Mouse (Mus musculus) hindbrain, embryonic 13.5 days (tissue): ENCODE results near the gene Prg3. TPM values are rescaled to one million over a fixed set of nuclear protein-coding genes. Genes with fewer than 3 reads are reported as not detected.

Experiments used
- ATAC-seq: fragments of 200-750 bp; cut with Nextera tagmentation; 2 replicates; pipeline ENCODE4 v1.8.0; 2017; ENCODE audit warnings: moderate TSS enrichment; ENCODE audit not compliant: low FRiP score
- H3K27ac ChIP-seq: fragments of 300-500 bp; sonication (generic); 2 replicates; pipeline ENCODE4 v1.5.1; 2015; ENCODE audit warnings: inconsistent platforms, mild to moderate bottlenecking, moderate library complexity
- H3K27me3 ChIP-seq: fragments of 300-500 bp; sonication (generic); 2 replicates; pipeline ENCODE4 v1.6.1; 2015; ENCODE audit warnings: mild to moderate bottlenecking, inconsistent platforms
- H3K36me3 ChIP-seq: fragments of 300-500 bp; sonication (generic); 2 replicates; pipeline ENCODE4 v1.6.1; 2015; ENCODE audit warnings: mild to moderate bottlenecking, inconsistent platforms
- H3K4me1 ChIP-seq: fragments of 300-500 bp; sonication (generic); replicated peaks from 2 replicates; pipeline ENCODE4 v1.6.1; 2015; ENCODE audit warnings: inconsistent platforms
- H3K4me2 ChIP-seq: fragments of 300-500 bp; sonication (generic); 2 replicates; pipeline ENCODE4 v1.6.1; 2015; ENCODE audit warnings: inconsistent platforms, mild to moderate bottlenecking, moderate library complexity
- H3K4me3 ChIP-seq: fragments of 300-500 bp; sonication (generic); 2 replicates; pipeline ENCODE4 v1.5.1; 2015; ENCODE audit warnings: mild to moderate bottlenecking, inconsistent platforms
- H3K9ac ChIP-seq: fragments of 300-500 bp; sonication (generic); 2 replicates; pipeline ENCODE4 v1.6.1; 2015; ENCODE audit warnings: mild to moderate bottlenecking, inconsistent platforms
- H3K9me3 ChIP-seq: fragments of 300-500 bp; sonication (generic); 2 replicates; pipeline ENCODE4 v1.6.1; 2016; ENCODE audit warnings: inconsistent platforms
- WGBS: fragments of 180-500 bp; shearing (Covaris S2); methylation state at CpG from one replicate; pipeline ENCODE4 v1.1.7; 2015; 5-methylcytosine and 5-hydroxymethylcytosine counted together
- polyA plus RNA-seq: library from polyadenylated mRNA; unstranded; fragments of >200 nt; fragmentation: Nextera tagmentation; extraction: Ambion mirVana; gene quantifications from 2 replicates; pipeline ENCODE4 v1.2.1, GENCODE M21; 2015

Prg3 gene
- polyA plus RNA-seq = not detected in 2 replicates

DNA sequence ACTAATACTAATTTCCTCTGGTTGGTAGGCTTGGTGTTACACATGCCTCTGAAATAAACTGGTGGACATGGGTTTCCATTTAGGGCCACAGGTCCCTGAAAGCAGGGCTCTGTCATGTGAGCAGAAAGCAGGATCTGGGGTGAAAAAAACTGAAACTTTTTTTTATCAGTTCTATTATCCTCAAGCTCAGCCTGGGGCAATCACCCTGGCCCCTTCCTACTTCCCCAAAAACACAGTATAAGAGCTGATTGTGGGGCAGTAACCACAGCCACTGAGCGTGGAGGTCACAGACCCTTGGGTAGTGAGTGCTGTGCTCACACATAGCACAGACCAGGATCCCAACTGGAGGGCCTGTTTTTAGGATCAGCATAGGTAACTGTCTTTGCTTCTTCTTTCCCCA lies at the start of gene Prg3:
Gene Prg3 (plus strand): TSS at position 286 of the 400 bp plus-strand sequence.
- Histone ChIP-seq H3K36me3 (no peaks in the 10 kb centered on the region), H3K4me1 (no peaks in the 10 kb centered on the region), H3K9me3 (no peaks in the 10 kb centered on the region), H3K4me2 (no peak within 1 kb of the TSS), H3K27me3 (0 out of 2 replicates have a peak, but pooled peaks cover 3% of the 10 kb centered on the region), H3K9ac (no peak within 1 kb of the TSS), H3K27ac (no peak within 1 kb of the TSS), H3K4me3 (no peak within 1 kb of the TSS)
- WGBS = 89% methylated on average over 1 of the region's 1 CpGs
- no peak for ATAC-seq

DNA sequence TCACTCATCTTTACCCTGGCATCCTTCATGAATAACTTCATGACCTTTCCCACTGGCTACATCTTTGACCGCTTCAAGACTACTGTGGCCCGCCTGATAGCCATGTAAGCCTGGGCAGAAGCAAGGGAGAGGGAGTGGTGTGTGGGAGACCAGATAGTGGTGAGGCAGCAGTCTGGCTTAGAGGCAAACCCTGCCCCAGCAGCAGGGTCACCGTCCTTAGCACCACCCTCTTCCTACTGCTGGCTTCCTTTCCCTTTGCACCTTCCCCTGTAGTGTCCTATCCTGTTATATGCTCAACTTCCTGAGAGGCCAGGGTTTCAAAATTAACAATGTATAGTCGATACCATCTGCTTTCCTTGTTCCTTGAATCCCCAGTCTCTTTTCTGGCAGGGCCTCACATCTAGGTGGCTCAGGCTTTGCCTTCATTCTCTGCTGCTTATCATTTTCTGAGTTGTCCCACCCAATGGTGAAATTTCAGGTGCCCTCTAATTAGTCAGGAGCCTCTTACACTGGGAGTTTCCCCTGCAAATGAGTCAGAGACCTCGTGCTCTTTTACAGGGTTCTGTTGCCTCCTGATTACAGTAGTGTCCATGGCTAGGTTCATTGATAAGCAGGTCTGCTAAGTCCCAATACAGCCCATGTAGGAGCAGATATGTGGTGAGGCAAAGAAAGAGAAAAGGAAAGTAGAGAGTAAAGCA lies 49.6 kb upstream of the Prg3 start:
- Histone ChIP-seq H3K9ac (no peak overlapping the region), H3K4me1 (peaks cover 3% of the 10 kb centered on the region; the same call in 1 of the 2 replicates), H3K4me3 (no peak overlapping the region), H3K27me3 (no peaks in the 10 kb centered on the region), H3K27ac (no peak overlapping the region), H3K4me2 (0 out of 2 replicates have a peak overlapping the region, but pooled peaks have one; percentile 52), H3K36me3 (no peaks in the 10 kb centered on the region), H3K9me3 (no peaks in the 10 kb centered on the region)
- no peak for ATAC-seq
- WGBS = 90% methylated on average over 5 of the region's 5 CpGs

DNA sequence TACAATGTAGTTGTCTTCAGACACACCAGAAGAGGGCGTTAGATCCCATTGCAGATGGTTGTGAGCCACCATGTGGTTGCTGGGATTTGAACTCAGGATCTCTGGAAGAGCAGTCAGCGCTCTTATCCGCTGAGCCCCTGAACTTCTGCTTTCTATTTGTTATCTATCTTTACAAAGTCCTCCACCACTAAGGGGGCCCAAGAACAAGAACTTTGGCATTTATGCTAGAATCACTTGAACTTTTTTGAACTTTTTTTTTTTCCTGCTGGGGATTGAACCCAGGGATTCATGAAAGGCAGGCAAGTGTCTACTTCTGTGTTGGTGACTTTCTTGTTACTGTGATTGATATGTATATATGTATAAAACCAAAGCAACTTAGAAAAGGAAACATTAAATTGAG lies 48.7 kb upstream of the Prg3 start:
- H3K27ac ChIP-seq = no peak overlapping the region
- H3K9me3 ChIP-seq = no peaks in the 10 kb centered on the region
- peaks cover 3% of the 10 kb centered on the region; the same call in 1 of the 2 replicates for H3K4me1 ChIP-seq
- 85% methylated on average over 3 of the region's 3 CpGs for WGBS
- no peak for ATAC-seq
- no peak overlapping the region for H3K4me2 ChIP-seq
- H3K27me3 ChIP-seq = no peaks in the 10 kb centered on the region
- no peak overlapping the region for H3K4me3 ChIP-seq
- H3K36me3 ChIP-seq = no peaks in the 10 kb centered on the region
- H3K9ac ChIP-seq = no peak overlapping the region

- Histone ChIP-seq H3K9me3 (no peaks in the 10 kb centered on the region), H3K4me1 (peaks cover 2% of the 10 kb centered on the region; the same call in 1 of the 2 replicates), H3K27ac (no peak overlapping the region), H3K4me2 (no peak overlapping the region), H3K9ac (no peak overlapping the region), H3K27me3 (no peaks in the 10 kb centered on the region), H3K4me3 (no peak overlapping the region), H3K36me3 (no peaks in the 10 kb centered on the region)
- 94% methylated on average over 6 of the region's 6 CpGs for WGBS
- no peak for ATAC-seq
Measured at GRCm38 (mm10) chr2:84939711-84940110, 48.3 kb upstream of the Prg3 start.

DNA sequence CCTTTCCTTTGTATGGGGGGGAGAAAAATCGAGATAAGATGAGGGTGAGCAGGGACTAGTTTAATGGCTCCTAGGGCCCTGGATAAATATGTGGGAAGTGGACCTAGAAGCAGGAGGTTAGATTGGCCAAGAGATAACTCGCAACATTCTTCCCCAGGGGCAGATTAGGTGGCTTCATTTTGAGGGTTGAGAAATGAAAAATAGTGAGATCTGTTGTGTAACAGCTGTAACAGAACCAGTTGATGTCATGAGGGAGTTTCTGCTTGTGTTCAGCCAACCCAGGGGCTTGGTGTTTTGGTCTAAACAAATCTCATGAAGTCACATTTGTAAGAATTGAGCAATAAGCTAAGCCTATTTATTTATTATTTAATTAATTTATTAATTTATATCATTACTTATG lies 46.7 kb upstream of the Prg3 start:
- Histone ChIP-seq H3K9me3 (no peaks in the 10 kb centered on the region), H3K9ac (no peak overlapping the region), H3K27ac (no peak overlapping the region), H3K36me3 (no peaks in the 10 kb centered on the region), H3K27me3 (no peaks in the 10 kb centered on the region), H3K4me1 (no peaks in the 10 kb centered on the region; the same call in 1 of the 2 replicates), H3K4me3 (no peak overlapping the region), H3K4me2 (no peak overlapping the region)
- no peak for ATAC-seq
- WGBS = 76% methylated on average over 2 of the region's 2 CpGs

DNA sequence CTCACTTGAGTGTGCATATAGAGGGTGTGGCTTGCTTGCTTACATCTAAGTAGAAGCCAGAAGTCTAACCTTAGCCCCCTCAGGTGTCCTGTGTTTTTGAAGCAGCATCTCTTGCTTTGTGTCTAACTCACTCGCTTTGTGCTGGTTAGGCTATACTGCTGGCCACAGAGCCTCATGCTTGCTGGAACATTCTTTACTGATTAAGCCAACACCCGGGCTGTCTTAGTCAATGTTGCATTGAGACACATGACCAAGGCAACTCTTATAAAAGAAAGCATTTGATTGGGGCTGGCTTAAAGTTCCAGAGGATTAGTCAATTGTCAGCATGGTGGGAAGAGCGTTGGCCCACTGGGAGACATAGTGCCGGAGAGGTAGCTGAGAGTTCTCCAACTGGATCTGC lies 46.2 kb upstream of the Prg3 start:
- no peak for ATAC-seq

DNA sequence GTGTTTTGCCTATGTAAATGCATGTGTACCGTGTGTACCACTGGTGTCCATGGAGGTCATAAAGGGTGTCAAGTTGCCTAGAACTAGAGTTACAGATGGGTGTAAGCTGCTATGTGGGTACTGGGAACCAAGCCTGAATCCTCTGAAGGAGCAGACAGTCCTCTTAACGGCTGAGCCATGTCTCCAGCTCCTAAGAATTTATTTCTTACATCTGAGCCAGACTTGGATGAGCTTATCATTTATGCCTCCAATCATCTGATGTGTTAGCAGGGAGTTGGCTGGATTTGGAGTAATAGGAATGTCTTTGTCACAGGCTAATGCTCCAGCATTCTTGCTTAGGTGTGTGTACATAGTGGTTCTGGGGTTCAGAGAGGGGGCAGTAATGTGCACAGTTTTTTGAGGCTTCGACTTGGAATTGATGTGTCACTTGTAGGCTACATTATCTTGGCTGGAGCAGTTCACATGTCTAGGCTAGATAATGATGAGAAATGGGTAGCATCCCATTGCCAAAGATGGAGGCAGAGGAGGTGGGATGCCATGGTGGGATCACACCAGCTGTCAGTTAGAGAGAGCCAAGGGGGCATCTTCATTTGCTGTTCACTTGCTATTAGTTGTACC lies 40.8 kb upstream of the Prg3 start:
- Histone ChIP-seq H3K36me3 (no peaks in the 10 kb centered on the region), H3K9me3 (no peaks in the 10 kb centered on the region), H3K4me3 (no peak overlapping the region), H3K27ac (no peak overlapping the region), H3K4me1 (no peaks in the 10 kb centered on the region), H3K27me3 (no peaks in the 10 kb centered on the region), H3K9ac (no peak overlapping the region), H3K4me2 (no peak overlapping the region)
- 86% methylated on average over 3 of the region's 3 CpGs for WGBS
- ATAC-seq = no peak

More for the DNA sequence above, 46.2 kb upstream of the Prg3 start:
- no peaks in the 10 kb centered on the region for H3K9me3 ChIP-seq
- no peaks in the 10 kb centered on the region; the same call in 1 of the 2 replicates for H3K4me1 ChIP-seq
- WGBS = 92% methylated on average over 4 of the region's 4 CpGs
- H3K4me3 ChIP-seq = no peak overlapping the region
- no peaks in the 10 kb centered on the region for H3K27me3 ChIP-seq
- no peak overlapping the region for H3K4me2 ChIP-seq
- no peak overlapping the region for H3K9ac ChIP-seq
- no peak overlapping the region for H3K27ac ChIP-seq
- no peaks in the 10 kb centered on the region for H3K36me3 ChIP-seq

DNA sequence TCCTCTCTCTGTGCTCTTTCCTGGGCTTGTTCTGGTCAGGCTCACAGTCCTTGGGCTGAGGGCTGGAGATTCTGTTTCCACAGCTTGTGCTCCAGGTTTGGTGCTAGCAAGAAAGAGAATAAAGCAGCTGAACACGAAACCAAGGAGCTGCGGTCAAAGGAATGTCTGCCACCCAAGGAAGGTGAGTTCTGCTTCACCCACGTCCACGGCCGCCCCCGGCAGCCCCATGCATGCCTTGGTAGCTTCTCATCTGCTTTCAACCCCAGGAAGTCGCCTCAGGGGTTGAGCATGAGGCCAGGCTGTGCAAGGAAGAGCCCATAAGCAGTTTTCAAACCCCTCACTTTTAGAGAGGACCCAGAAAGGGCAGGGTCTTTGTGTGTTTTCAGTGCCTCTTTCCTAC lies 39.8 kb upstream of the Prg3 start:
- Histone ChIP-seq H3K9ac (no peak overlapping the region), H3K27me3 (no peaks in the 10 kb centered on the region), H3K9me3 (no peaks in the 10 kb centered on the region), H3K4me1 (no peaks in the 10 kb centered on the region), H3K4me2 (no peak overlapping the region), H3K27ac (no peak overlapping the region), H3K4me3 (no peak overlapping the region), H3K36me3 (no peaks in the 10 kb centered on the region)
- ATAC-seq = no peak
- WGBS = 88% methylated on average over 7 of the region's 7 CpGs

DNA sequence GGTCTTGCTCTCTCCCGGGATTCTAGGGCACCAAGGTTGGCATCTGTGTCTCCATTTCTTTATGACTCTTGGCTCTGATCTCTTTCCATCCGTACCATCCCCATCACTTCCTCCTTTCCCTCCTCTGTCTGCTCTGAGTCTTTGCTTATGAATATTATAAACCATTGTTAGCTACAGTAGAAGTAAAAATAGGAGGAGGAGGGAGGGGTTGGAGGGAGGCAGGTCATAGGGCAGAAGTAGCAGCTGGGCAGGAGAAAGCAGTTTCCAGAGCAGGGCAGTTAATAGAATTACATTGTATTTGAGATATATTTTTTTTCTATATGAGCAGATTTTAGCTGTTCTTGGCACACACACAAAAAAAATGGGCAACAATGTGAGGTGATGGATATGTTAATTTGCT lies 39.3 kb upstream of the Prg3 start:
- no peaks in the 10 kb centered on the region for H3K27me3 ChIP-seq
- WGBS = 75% methylated on average over 2 of the region's 2 CpGs
- ATAC-seq = no peak

DNA sequence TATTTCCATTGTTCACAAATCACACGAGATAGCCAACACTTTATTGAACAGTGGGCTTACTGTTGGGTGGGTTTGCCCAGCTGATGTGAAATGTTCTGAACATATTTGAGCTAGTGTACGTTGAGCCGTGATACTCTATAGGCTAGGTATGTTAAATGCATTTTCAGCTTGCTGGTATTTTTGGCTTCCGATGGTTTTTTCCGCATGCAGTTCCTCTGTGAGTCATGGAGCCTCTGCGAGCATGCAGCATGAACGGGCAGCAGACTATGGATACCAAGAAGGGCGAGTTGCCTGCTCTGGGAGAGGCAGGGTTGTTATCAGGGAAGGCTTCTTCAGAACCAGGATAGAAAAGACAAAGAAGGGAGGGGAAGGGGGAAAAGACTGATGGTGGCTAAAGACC lies 37.0 kb upstream of the Prg3 start:
- Histone ChIP-seq H3K27me3 (no peaks in the 10 kb centered on the region), H3K4me2 (no peak overlapping the region), H3K36me3 (no peaks in the 10 kb centered on the region), H3K4me1 (no peaks in the 10 kb centered on the region), H3K4me3 (no peak overlapping the region), H3K9ac (no peak overlapping the region), H3K9me3 (no peaks in the 10 kb centered on the region), H3K27ac (no peak overlapping the region)
- no peak for ATAC-seq
- 92% methylated on average over 8 of the region's 8 CpGs for WGBS

More for the DNA sequence above, 39.3 kb upstream of the Prg3 start:
- no peak overlapping the region for H3K27ac ChIP-seq
- no peak overlapping the region for H3K4me3 ChIP-seq
- no peaks in the 10 kb centered on the region for H3K36me3 ChIP-seq
- no peak overlapping the region for H3K9ac ChIP-seq
- no peak overlapping the region for H3K4me2 ChIP-seq
- no peaks in the 10 kb centered on the region for H3K4me1 ChIP-seq
- no peaks in the 10 kb centered on the region for H3K9me3 ChIP-seq

DNA sequence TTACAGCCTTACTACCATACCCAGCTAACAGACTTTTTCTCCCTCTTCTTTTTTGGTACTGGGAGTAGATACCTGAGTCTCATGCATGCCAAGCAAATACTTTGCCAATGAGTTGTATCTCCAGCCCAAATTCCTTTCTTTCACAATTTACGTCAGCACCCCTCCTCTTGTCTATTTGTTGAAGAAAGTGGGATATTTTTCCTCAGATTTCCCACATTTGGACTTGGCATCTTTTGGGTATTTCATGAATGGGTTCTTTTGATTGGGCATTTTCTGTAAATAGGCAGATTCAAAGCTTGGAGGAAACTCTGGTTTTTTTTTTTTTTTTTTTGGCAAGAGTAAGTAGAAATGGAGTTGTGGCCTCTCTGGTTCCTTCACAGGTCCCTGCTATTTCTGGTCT lies 35.8 kb upstream of the Prg3 start:
- no peaks in the 10 kb centered on the region for H3K9me3 ChIP-seq
- no peaks in the 10 kb centered on the region for H3K36me3 ChIP-seq
- no peaks in the 10 kb centered on the region for H3K27me3 ChIP-seq
- H3K4me1 ChIP-seq = no peaks in the 10 kb centered on the region
- no peak overlapping the region for H3K4me2 ChIP-seq
- whole genome bisulfite sequencing = 98% methylated on average over 1 of the region's 1 CpGs
- H3K27ac ChIP-seq = no peak overlapping the region
- H3K9ac ChIP-seq = no peak overlapping the region
- ATAC-seq = no peak
- no peak overlapping the region for H3K4me3 ChIP-seq

- 82% methylated on average over 4 of the region's 4 CpGs for WGBS
- no peaks in the 10 kb centered on the region for H3K9me3 ChIP-seq
- no peak overlapping the region for H3K27ac ChIP-seq
- no peaks in the 10 kb centered on the region for H3K36me3 ChIP-seq
- ATAC-seq = no peak
- H3K9ac ChIP-seq = no peak overlapping the region
- H3K27me3 ChIP-seq = no peaks in the 10 kb centered on the region
- H3K4me3 ChIP-seq = no peak overlapping the region
- no peak overlapping the region for H3K4me2 ChIP-seq
- H3K4me1 ChIP-seq = no peaks in the 10 kb centered on the region
Measured at GRCm38 (mm10) chr2:84952693-84953092, 35.3 kb upstream of the Prg3 start.

DNA sequence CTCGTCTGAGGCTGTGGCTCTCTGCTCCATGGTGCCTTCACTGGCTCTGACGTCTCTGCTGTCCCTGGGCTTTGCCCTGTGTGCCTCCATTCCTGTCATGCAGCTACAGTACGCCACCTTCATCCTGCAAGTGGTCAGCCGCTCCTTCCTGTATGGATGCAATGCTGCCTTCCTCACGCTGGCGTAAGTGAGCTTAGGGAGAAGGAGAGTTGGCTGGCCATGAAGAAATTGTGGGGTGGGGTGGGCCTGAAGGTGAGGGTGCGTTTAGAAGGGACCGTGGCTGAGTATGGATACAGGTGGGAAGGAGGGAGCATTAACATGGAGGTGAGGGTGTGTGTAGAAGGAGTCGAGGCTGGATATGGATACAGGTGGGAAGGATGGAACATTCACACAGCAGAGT lies 32.6 kb upstream of the Prg3 start:
- no peaks in the 10 kb centered on the region for H3K4me1 ChIP-seq
- ATAC-seq = no peak
- 91% methylated on average over 9 of the region's 9 CpGs for WGBS

More for the DNA sequence above, 32.6 kb upstream of the Prg3 start:
- Histone ChIP-seq H3K27me3 (no peaks in the 10 kb centered on the region), H3K9ac (no peak overlapping the region), H3K4me3 (no peak overlapping the region), H3K9me3 (no peaks in the 10 kb centered on the region), H3K27ac (no peak overlapping the region), H3K36me3 (no peaks in the 10 kb centered on the region), H3K4me2 (no peak overlapping the region)
